Mouse (Mus musculus) layer of hippocampus, adult 2 months (tissue): ENCODE measurements around the gene Calb2. TPM values are rescaled to one million over a fixed set of nuclear protein-coding genes. Genes with fewer than 3 reads are reported as not detected.

ENCODE experiments used
- DNase-seq, 2 experiments: peaks; one replicate each; pipeline ENCODE4 v3.0.0; 2022; ENCODE audit warnings: low spot score in 2 of 2
- H3K27ac ChIP-seq: fragments of 200-600 bp; 2 replicates; pipeline ENCODE4 v1.8.1; 2022
- H3K4me3 ChIP-seq: fragments of 200-600 bp; 2 replicates; pipeline ENCODE4 v1.8.1; 2022; ENCODE audit warnings: mild to moderate bottlenecking
- CTCF ChIP-seq: fragments of 200-600 bp; conservative IDR thresholded peaks from 2 replicates; pipeline ENCODE4 v1.8.1; 2022; ENCODE audit warnings: antibody characterized with exemption, mild to moderate bottlenecking, moderate library complexity
- total RNA-seq, 2 experiments: library from RNA; stranded (reverse); gene quantifications; 2 replicates each; pipeline ENCODE4 v1.2.3; 2021

Calb2 gene
- total RNA-seq, 2 experiments from 2014 or later: 32.4 to 41.5 TPM

GRCm38 (mm10) chr8:110174826-110175225, 6.8 kb upstream of the Calb2 start:
- Histone ChIP-seq H3K4me3 (no peak overlapping the region), H3K27ac (no peak overlapping the region)
- no peak for TF ChIP-seq CTCF
- DNase-seq: no peak

- no peak overlapping the region for H3K4me3 ChIP-seq
- no peak for TF ChIP-seq CTCF
- no peak for DNase-seq
- H3K27ac ChIP-seq: no peak overlapping the region
These were observed 4.2 kb upstream of the Calb2 start for GRCm38 (mm10) chr8:110172161-110172560.

- no peak for DNase-seq
- H3K27ac ChIP-seq: no peak overlapping the region
- TF ChIP-seq CTCF: no peak
- H3K4me3 ChIP-seq: no peak overlapping the region
These were observed 1.7 kb downstream of the Calb2 start for GRCm38 (mm10) chr8:110166270-110166669.

GRCm38 (mm10) chr8:110162007-110162406, 6.0 kb downstream of the Calb2 start:
- Histone ChIP-seq H3K4me3 (no peak overlapping the region), H3K27ac (no peak overlapping the region)
- no peak for TF ChIP-seq CTCF
- DNase-seq: no peak

GRCm38 (mm10) chr8:110152951-110153350, 15.1 kb downstream of the Calb2 start:
- no peak for DNase-seq
- TF ChIP-seq CTCF: no peak

GRCm38 (mm10) chr8:110145538-110145937, 22.5 kb downstream of the Calb2 start:
- Histone ChIP-seq H3K27ac (no peak overlapping the region), H3K4me3 (no peak overlapping the region)
- TF ChIP-seq CTCF: peak; percentile 79
- peak; percentile 33 to 72 for DNase-seq

More at GRCm38 (mm10) chr8:110152951-110153350, 15.1 kb downstream of the Calb2 start:
- Histone ChIP-seq H3K27ac (no peak overlapping the region), H3K4me3 (no peak overlapping the region)

GRCm38 (mm10) chr8:110140770-110141169, 27.2 kb downstream of the Calb2 start:
- H3K4me3 ChIP-seq: no peak overlapping the region
- no peak for TF ChIP-seq CTCF
- no peak overlapping the region for H3K27ac ChIP-seq

GRCm38 (mm10) chr8:110140156-110140555, 27.9 kb downstream of the Calb2 start:
- no peak for TF ChIP-seq CTCF
- no peak overlapping the region for H3K27ac ChIP-seq
- no peak overlapping the region for H3K4me3 ChIP-seq
- no peak for DNase-seq

More at GRCm38 (mm10) chr8:110140770-110141169, 27.2 kb downstream of the Calb2 start:
- DNase-seq: no peak

GRCm38 (mm10) chr8:110135515-110135914, 32.5 kb downstream of the Calb2 start:
- no peak for DNase-seq
- Histone ChIP-seq H3K4me3 (no peak overlapping the region), H3K27ac (no peak overlapping the region)
- TF ChIP-seq CTCF: no peak

- Histone ChIP-seq H3K27ac (no peak overlapping the region), H3K4me3 (no peak overlapping the region)
- DNase-seq: no peak
- no peak for TF ChIP-seq CTCF
These were observed 33.8 kb downstream of the Calb2 start for GRCm38 (mm10) chr8:110134236-110134635.

- no peak overlapping the region for H3K27ac ChIP-seq
- peak; percentile 94 for TF ChIP-seq CTCF
- peak; percentile 73 to 88 for DNase-seq
- H3K4me3 ChIP-seq: no peak overlapping the region; the same call in 1 of the 2 replicates
These were observed 37.5 kb downstream of the Calb2 start for GRCm38 (mm10) chr8:110130537-110130936.

GRCm38 (mm10) chr8:110119715-110120114, 48.3 kb downstream of the Calb2 start:
- Histone ChIP-seq H3K27ac (no peak overlapping the region), H3K4me3 (no peak overlapping the region)
- DNase-seq: peak in 1 of 2 experiments; percentile 23
- TF ChIP-seq CTCF: peak; percentile 69

- Histone ChIP-seq H3K27ac (no peak within 1 kb of the TSS), H3K4me3 (no peak within 1 kb of the TSS)
- DNase-seq: no peak
- peak; percentile 26; the same call in 1 of the 2 replicates for TF ChIP-seq CTCF
These were observed 65.4 kb downstream of the Calb2 start, which contains the start of gene Gm17720 for GRCm38 (mm10) chr8:110102653-110103052. TSS of gene Gm17720 (minus strand) at chr8:110102753.

GRCm38 (mm10) chr8:110101676-110102075, 66.3 kb downstream of the Calb2 start:
- Histone ChIP-seq H3K4me3 (no peak overlapping the region), H3K27ac (no peak overlapping the region)
- TF ChIP-seq CTCF: no peak
- no peak for DNase-seq
